In genomic region chr5:112288193-112289141, GRCm38 (mm10) we compare ENCODE assay signal across 12 mouse cellular contexts. TPM values are rescaled to one million over a fixed set of nuclear protein-coding genes. Genes with fewer than 3 reads are reported as not detected.
DNase-seq lines count a peak whose midpoint lies in the region; ATAC-seq and TF ChIP-seq lines count a peak whose summit lies in the region.
"Had no signal": no experiment of that assay in that cellular context is flagged by ENCODE, and none has a peak within 500 bp of the region (broad histone marks: within the 10 kb centered on the region; RNA-seq: fewer than 3 reads in every experiment).

No protein-coding gene starts in this region.

- peaks cover 54% of the 10 kb centered on the region for H3K4me1 ChIP-seq in heart, adult 2 months (ENCODE audit: control insufficient read depth, insufficient read depth, low read length)
- peaks cover 30% of the 10 kb centered on the region for H3K4me1 ChIP-seq in heart, embryonic 11.5 days (ENCODE audit: control insufficient read depth, insufficient read depth, low read length)
- peaks cover 38% of the 10 kb centered on the region for H3K4me1 ChIP-seq in embryonic facial prominence, embryonic 10.5 days
- H3K4me1 ChIP-seq in limb, embryonic 10.5 days, result peaks cover 15% of the 10 kb centered on the region

- TF ChIP-seq CTCF in heart, adult 2 months (IDR thresholded peaks at IDR 0.05), result 0 out of 2 replicates have a peak, but pooled peaks have one; percentile 1

- H3K9ac ChIP-seq in heart, adult 2 months (ENCODE audit: low read depth, low read length), result no peak overlapping the region
- H3K9ac ChIP-seq in heart, embryonic 11.5 days (ENCODE audit: low read depth, low read length), result no peak overlapping the region
- H3K9ac ChIP-seq: neural tube, embryonic 12.5 days had no signal

- peak overlapping the region; percentile 27 for H3K4me3 ChIP-seq in heart, adult 2 months
- no peak overlapping the region for H3K4me3 ChIP-seq in heart, embryonic 11.5 days (ENCODE audit: low read depth, low read length)
- no peak overlapping the region for H3K4me3 ChIP-seq in embryonic facial prominence, embryonic 10.5 days
- no peak overlapping the region for H3K4me3 ChIP-seq in limb, embryonic 10.5 days
- H3K4me3 ChIP-seq: neural tube, embryonic 12.5 days had no signal

- H3K36me3 ChIP-seq in heart, adult 2 months (ENCODE audit: control insufficient read depth, insufficient read depth, low read length), result no peaks in the 10 kb centered on the region
- no peaks in the 10 kb centered on the region for H3K36me3 ChIP-seq in heart, embryonic 11.5 days (ENCODE audit: control insufficient read depth, insufficient read depth, low read length)
- H3K36me3 ChIP-seq in embryonic facial prominence, embryonic 10.5 days (replicated peaks), result no peaks in the 10 kb centered on the region
- H3K36me3 ChIP-seq in limb, embryonic 10.5 days, result peaks cover 7% of the 10 kb centered on the region; the same call in 1 of the 2 replicates
- H3K36me3 ChIP-seq: neural tube, embryonic 12.5 days had no signal

- DNase-seq in heart, adult 2 months, result peak; percentile 61 to 65
- peak; percentile 12 for DNase-seq in CD4-positive helper T cell, adult 2 months (ENCODE audit: low read depth, low spot score)
- no peak for DNase-seq in embryonic facial prominence, embryonic 10.5 days (ENCODE audit: low spot score)
- DNase-seq in limb, embryonic 10.5 days (ENCODE audit: low spot score), result no peak
- DNase-seq in cerebellum, adult 18-20 months, result no peak
- DNase-seq in right cerebral cortex, postnatal 4 days, result no peak
- no peak for DNase-seq in layer of hippocampus, adult 18-20 months (ENCODE audit: low spot score in 2 of 2)
- DNase-seq: cerebellum, adult 8-10 months; thymus, postnatal 14 days had no signal

- TF ChIP-seq EP300 in heart, adult 2 months (IDR thresholded peaks at IDR 0.05; ENCODE audit: insufficient read depth, low read depth, low read length), result no peak

- 44% methylated on average over 9 of the region's 9 CpGs for WGBS in heart, adult 2 months
- 69% methylated on average over 9 of the region's 9 CpGs for WGBS in heart, embryonic 11.5 days (ENCODE audit: insufficient replicate concordance)
- WGBS in embryonic facial prominence, embryonic 10.5 days, result 86% methylated on average over 9 of the region's 9 CpGs
- WGBS in limb, embryonic 10.5 days, result 81% methylated on average over 9 of the region's 9 CpGs

- H3K79me2 ChIP-seq in heart, adult 2 months (replicated peaks; ENCODE audit: control insufficient read depth, insufficient read depth, low read length), result peaks cover 14% of the 10 kb centered on the region

- no peaks in the 10 kb centered on the region for H3K9me3 ChIP-seq in heart, embryonic 11.5 days (replicated peaks; ENCODE audit: control insufficient read depth, low read length)
- H3K9me3 ChIP-seq in embryonic facial prominence, embryonic 10.5 days, result no peaks in the 10 kb centered on the region
- H3K9me3 ChIP-seq in limb, embryonic 10.5 days (replicated peaks), result no peaks in the 10 kb centered on the region
- H3K9me3 ChIP-seq: neural tube, embryonic 12.5 days had no signal

- peak overlapping the region; percentile 84 for H3K27ac ChIP-seq in heart, adult 2 months
- no peak overlapping the region for H3K27ac ChIP-seq in heart, embryonic 11.5 days (ENCODE audit: low read depth, low read length)
- H3K27ac ChIP-seq in embryonic facial prominence, embryonic 10.5 days (replicated peaks), result peak overlapping the region; percentile 30; the same call in 1 of the 2 replicates
- peak overlapping the region; percentile 19; the same call in 1 of the 2 replicates for H3K27ac ChIP-seq in limb, embryonic 10.5 days
- H3K27ac ChIP-seq: neural tube, embryonic 12.5 days had no signal

- peak; percentile 64 for TF ChIP-seq POLR2A in heart, adult 2 months (IDR thresholded peaks at IDR 0.05; ENCODE audit: insufficient read depth, low read depth, low read length)

- intact Hi-C loops in heart, adult 2 months (cut with DNase I), result loop anchor here (1.0 kb wide), 1 partner anchor 8 kb away; no protein-coding TSS in a partner anchor

- H3K27me3 ChIP-seq in heart, adult 2 months (ENCODE audit: control insufficient read depth, insufficient read depth, low read length), result no peaks in the 10 kb centered on the region
- no peaks in the 10 kb centered on the region for H3K27me3 ChIP-seq in heart, embryonic 11.5 days (ENCODE audit: control insufficient read depth, insufficient read depth, low read length)
- no peaks in the 10 kb centered on the region for H3K27me3 ChIP-seq in embryonic facial prominence, embryonic 10.5 days (replicated peaks; ENCODE audit: low read depth, poor library complexity, severe bottlenecking)
- H3K27me3 ChIP-seq in limb, embryonic 10.5 days (ENCODE audit: low read depth, poor library complexity, severe bottlenecking), result no peaks in the 10 kb centered on the region
- H3K27me3 ChIP-seq: neural tube, embryonic 12.5 days had no signal

- no peak for ATAC-seq in heart, embryonic 11.5 days (replicated peaks; ENCODE audit: insufficient number of reproducible peaks, low FRiP score, low TSS enrichment)

- H3K4me2 ChIP-seq in heart, embryonic 11.5 days, result no peak overlapping the region; the same call in 1 of the 2 replicates
- H3K4me2 ChIP-seq: neural tube, embryonic 12.5 days had no signal

RNA-seq across cellular contexts. Expression of gene Tpst2, which starts 12.0 kb away (rescaled TPM):
- 10 to 100 TPM; 38.3 to 43.6 TPM for total RNA-seq in heart, adult 2 months (2021)
- 36.9 and 37.7 TPM in 2 replicates for polyA plus RNA-seq in heart, adult 2 months (2012; rRNA removed)
- polyA plus RNA-seq in heart, embryonic 11.5 days (2014; fragmentation: Nextera tagmentation; extraction: Ambion mirVana), result 30.2 and 31.2 TPM in 2 replicates
- polyA plus RNA-seq in embryonic facial prominence, embryonic 10.5 days (2016; fragmentation: Nextera tagmentation; extraction: Ambion mirVana), result 34.0 and 35.9 TPM in 2 replicates
- 37.5 and 38.0 TPM in 2 replicates for polyA plus RNA-seq in limb, embryonic 10.5 days (2016; fragmentation: Nextera tagmentation; extraction: Ambion mirVana)
- 10 to 100 TPM; 37.0 to 40.5 TPM for total RNA-seq in layer of hippocampus, adult 18-20 months (2021)

RNA-seq across cellular contexts. Expression of gene Crybb1, which starts 32.9 kb away (rescaled TPM):
- 1 to 10 TPM; 1.5 to 3.3 TPM for total RNA-seq in heart, adult 2 months (2021)
- polyA plus RNA-seq in heart, adult 2 months (2012; rRNA removed), result 2.1 and 2.3 TPM in 2 replicates
- polyA plus RNA-seq in heart, embryonic 11.5 days (2014; fragmentation: Nextera tagmentation; extraction: Ambion mirVana), result not detected in 2 replicates
- 0.20 and 0.80 TPM in 2 replicates for polyA plus RNA-seq in embryonic facial prominence, embryonic 10.5 days (2016; fragmentation: Nextera tagmentation; extraction: Ambion mirVana)
- polyA plus RNA-seq in limb, embryonic 10.5 days (2016; fragmentation: Nextera tagmentation; extraction: Ambion mirVana), result not detected in 2 replicates
- 1 to 10 TPM; 8.5 to 9.2 TPM for total RNA-seq in layer of hippocampus, adult 18-20 months (2021)
- total RNA-seq: liver, adult 2 months had no signal
- polyA plus RNA-seq: liver, adult 2 months had no signal

RNA-seq across cellular contexts. Expression of gene Cryba4, which starts 36.1 kb away (rescaled TPM):
- total RNA-seq in heart, adult 2 months (2021), result 1 to 10 TPM; 5.3 to 7.1 TPM
- 14.4 and 33.8 TPM in 2 replicates for polyA plus RNA-seq in heart, adult 2 months (2012; rRNA removed)
- 0.66 TPM in 1 of 2 replicates, not detected in the other for polyA plus RNA-seq in heart, embryonic 11.5 days (2014; fragmentation: Nextera tagmentation; extraction: Ambion mirVana)
- polyA plus RNA-seq in embryonic facial prominence, embryonic 10.5 days (2016; fragmentation: Nextera tagmentation; extraction: Ambion mirVana), result 0.35 and 0.69 TPM in 2 replicates
- polyA plus RNA-seq in limb, embryonic 10.5 days (2016; fragmentation: Nextera tagmentation; extraction: Ambion mirVana), result 0.34 and 0.46 TPM in 2 replicates
- 1 to 10 TPM in 1 of 2 experiments, not detected in 1; 1.0 TPM for total RNA-seq in layer of hippocampus, adult 18-20 months (2021)

RNA-seq across cellular contexts. Expression of gene Tfip11, which starts 37.7 kb away (rescaled TPM):
- total RNA-seq in heart, adult 2 months (2021), result 10 to 100 TPM; 17.6 to 19.4 TPM
- polyA plus RNA-seq in heart, adult 2 months (2012; rRNA removed), result 16.0 and 18.5 TPM in 2 replicates
- 13.7 and 15.9 TPM in 2 replicates for polyA plus RNA-seq in heart, embryonic 11.5 days (2014; fragmentation: Nextera tagmentation; extraction: Ambion mirVana)
- polyA plus RNA-seq in embryonic facial prominence, embryonic 10.5 days (2016; fragmentation: Nextera tagmentation; extraction: Ambion mirVana), result 41.3 and 42.5 TPM in 2 replicates
- 43.5 and 44.4 TPM in 2 replicates for polyA plus RNA-seq in limb, embryonic 10.5 days (2016; fragmentation: Nextera tagmentation; extraction: Ambion mirVana)
- 10 to 100 TPM; 38.8 to 42.0 TPM for total RNA-seq in layer of hippocampus, adult 18-20 months (2021)

RNA-seq across cellular contexts. Expression of gene Srrd, which starts 54.4 kb away (rescaled TPM):
- total RNA-seq in heart, adult 2 months (2021), result 1 to 10 TPM; 6.5 to 7.3 TPM
- 23.4 and 28.4 TPM in 2 replicates for polyA plus RNA-seq in heart, adult 2 months (2012; rRNA removed)
- 24.5 and 27.3 TPM in 2 replicates for polyA plus RNA-seq in heart, embryonic 11.5 days (2014; fragmentation: Nextera tagmentation; extraction: Ambion mirVana)
- 48.2 and 51.6 TPM in 2 replicates for polyA plus RNA-seq in embryonic facial prominence, embryonic 10.5 days (2016; fragmentation: Nextera tagmentation; extraction: Ambion mirVana)
- polyA plus RNA-seq in limb, embryonic 10.5 days (2016; fragmentation: Nextera tagmentation; extraction: Ambion mirVana), result 56.2 and 59.2 TPM in 2 replicates
- 10 to 100 TPM; 19.0 to 22.6 TPM for total RNA-seq in layer of hippocampus, adult 18-20 months (2021)

Comparison
In these comparisons a context has a peak if more than half of its experiments do, and no peak if none do; other contexts are left out.
1. DNase-seq: peak in heart, adult 2 months (2 of 2) and CD4-positive helper T cell, adult 2 months (single experiment); none in embryonic facial prominence, embryonic 10.5 days (single experiment), limb, embryonic 10.5 days (single experiment), cerebellum, adult 18-20 months (0 of 2), right cerebral cortex, postnatal 4 days (single experiment) and layer of hippocampus, adult 18-20 months (0 of 2).